Mouse (Mus musculus) forebrain, embryonic 14.5 days (tissue): Measurements from ENCODE around the gene Pcx. TPM values are rescaled to one million over a fixed set of nuclear protein-coding genes. Genes with fewer than 3 reads are reported as not detected.
A peak's percentile ranks its signal among the peaks of the same experiment; 100 is the strongest.

Experiments used
- ATAC-seq: fragments of 200-750 bp; cut with Nextera tagmentation; 2 replicates; pipeline ENCODE4 v1.8.0; 2017; ENCODE audit warnings: mild to moderate bottlenecking, moderate library complexity
- DNase-seq: peaks from one replicate; pipeline ENCODE4 v3.0.0-alpha.2; 2015; ENCODE audit warnings: low spot score
- H3K27ac ChIP-seq: fragments of 300-500 bp; sonication (generic); 2 replicates; pipeline ENCODE4 v1.5.1; 2014; ENCODE audit warnings: low read depth, mild to moderate bottlenecking, control low read depth, low read length, moderate library complexity
- H3K27me3 ChIP-seq: fragments of 300-500 bp; sonication (generic); replicated peaks from 2 replicates; pipeline ENCODE4 v1.6.1; 2014; ENCODE audit warnings: low read length, control low read depth, mixed read lengths; ENCODE audit not compliant: control insufficient read depth, insufficient read depth
- H3K36me3 ChIP-seq: fragments of 300-500 bp; sonication (generic); 2 replicates; pipeline ENCODE4 v1.6.1; 2014; ENCODE audit warnings: low read length, control low read depth; ENCODE audit not compliant: control insufficient read depth, insufficient read depth
- H3K4me1 ChIP-seq: fragments of 300-500 bp; sonication (generic); 2 replicates; pipeline ENCODE4 v1.6.1; 2014; ENCODE audit warnings: antibody characterized with exemption, low read length, control low read depth; ENCODE audit not compliant: control insufficient read depth, insufficient read depth
- H3K4me2 ChIP-seq: fragments of 300-500 bp; sonication (generic); 2 replicates; pipeline ENCODE4 v1.6.1; 2014; ENCODE audit warnings: mild to moderate bottlenecking, control low read depth, low read length
- H3K4me3 ChIP-seq: fragments of 300-500 bp; sonication (generic); 2 replicates; pipeline ENCODE4 v1.5.1; 2014; ENCODE audit warnings: low read depth, low read length, control low read depth
- H3K9ac ChIP-seq: fragments of 300-500 bp; sonication (generic); 2 replicates; pipeline ENCODE4 v1.6.1; 2014; ENCODE audit warnings: mild to moderate bottlenecking, low read length, control low read depth, moderate library complexity
- H3K9me3 ChIP-seq: fragments of 300-500 bp; sonication (generic); replicated peaks from 2 replicates; pipeline ENCODE4 v1.6.1; 2016; ENCODE audit warnings: low read length, control low read depth, mixed read lengths; ENCODE audit not compliant: control insufficient read depth
- whole genome bisulfite sequencing: fragments of 180-500 bp; shearing (Covaris S2); extraction: QIAGEN DNeasy Blood & Tissue Kit; methylation state at CpG from one replicate; pipeline ENCODE4 v1.1.7; 2014; 5-methylcytosine and 5-hydroxymethylcytosine counted together
- microRNA-seq: library from miRNA; unstranded; fragments of <30 nt; microRNA quantifications from one replicate; pipeline ENCODE4, GENCODE M21; 2016
- polyA plus RNA-seq: library from polyadenylated mRNA; unstranded; fragments of >200 nt; fragmentation: Nextera tagmentation; extraction: Ambion mirVana; gene quantifications from 2 replicates; pipeline ENCODE4 v1.2.1, GENCODE M21; 2014

Pcx gene
- polyA plus RNA-seq, 1 experiment from 2014 or later = 14.8 TPM

- ATAC-seq = no peak
- H3K4me1 ChIP-seq = no peaks in the 10 kb centered on the region
- no peak for DNase-seq
- H3K36me3 ChIP-seq = no peaks in the 10 kb centered on the region
- no peak overlapping the region for H3K27ac ChIP-seq
- no peaks in the 10 kb centered on the region for H3K9me3 ChIP-seq
- no peak overlapping the region for H3K4me3 ChIP-seq
- no peak overlapping the region for H3K4me2 ChIP-seq
- 68% methylated on average over 11 of the region's 11 CpGs for WGBS
- H3K27me3 ChIP-seq = no peaks in the 10 kb centered on the region
- H3K9ac ChIP-seq = no peak overlapping the region
Observed at GRCm38 (mm10) chr19:4646917-4647492, 136.7 kb downstream of the Pcx start.

- DNase-seq (no peak), ATAC-seq (no peak)
- 87% methylated on average over 5 of the region's 5 CpGs for WGBS
- Histone ChIP-seq H3K4me3 (no peak overlapping the region), H3K9me3 (no peaks in the 10 kb centered on the region), H3K36me3 (no peaks in the 10 kb centered on the region), H3K9ac (no peak overlapping the region), H3K27ac (no peak overlapping the region), H3K27me3 (no peaks in the 10 kb centered on the region), H3K4me1 (no peaks in the 10 kb centered on the region), H3K4me2 (no peak overlapping the region)
Observed at GRCm38 (mm10) chr19:4658156-4658555, 147.9 kb downstream of the Pcx start.

GRCm38 (mm10) chr19:4666815-4667214 lies 156.5 kb downstream of the Pcx start:
- H3K9ac ChIP-seq = no peak overlapping the region
- H3K9me3 ChIP-seq = no peaks in the 10 kb centered on the region
- H3K36me3 ChIP-seq = no peaks in the 10 kb centered on the region
- ATAC-seq = no peak
- no peaks in the 10 kb centered on the region for H3K4me1 ChIP-seq
- no peak overlapping the region for H3K27ac ChIP-seq
- no peaks in the 10 kb centered on the region for H3K27me3 ChIP-seq
- H3K4me2 ChIP-seq = no peak overlapping the region
- H3K4me3 ChIP-seq = no peak overlapping the region
- peak; percentile 11 for DNase-seq

- H3K36me3 ChIP-seq = no peaks in the 10 kb centered on the region
- H3K4me2 ChIP-seq = no peak overlapping the region
- no peaks in the 10 kb centered on the region for H3K27me3 ChIP-seq
- DNase-seq (no peak), ATAC-seq (no peak)
- 89% methylated on average over 4 of the region's 4 CpGs for WGBS
- no peak overlapping the region for H3K9ac ChIP-seq
- H3K9me3 ChIP-seq = no peaks in the 10 kb centered on the region
- H3K4me1 ChIP-seq = no peaks in the 10 kb centered on the region
- no peak overlapping the region for H3K4me3 ChIP-seq
- no peak overlapping the region for H3K27ac ChIP-seq
Observed at GRCm38 (mm10) chr19:4670776-4671175, 160.5 kb downstream of the Pcx start.

Small RNAs within 50 kb of the gene (microRNA-seq; reads per million reads assigned to microRNA genes)
- gene Mir6986 = 0.79 reads per million

Other genes starting within 250 kb of the Pcx start
- gene Ssh3, start 241.3 kb upstream of the Pcx start, polyA plus RNA-seq = 4.0 and 4.3 TPM in 2 replicates
- gene Ankrd13d, start 227.3 kb upstream of the Pcx start, polyA plus RNA-seq = 16.3 and 23.9 TPM in 2 replicates
- 17.1 and 21.0 TPM in 2 replicates for gene Grk2, start 204.2 kb upstream of the Pcx start, polyA plus RNA-seq
- 29.2 and 36.3 TPM in 2 replicates for gene Kdm2a, start 112.2 kb upstream of the Pcx start, polyA plus RNA-seq
- 6.3 and 8.3 TPM in 2 replicates for gene Rhod, start 71.0 kb upstream of the Pcx start, polyA plus RNA-seq
- 1.9 TPM in 2 replicates for gene Syt12, start 33.0 kb upstream of the Pcx start, polyA plus RNA-seq
- not detected in 2 replicates for gene 2010003K11Rik, start 11.9 kb upstream of the Pcx start, polyA plus RNA-seq
- 12.2 and 12.6 TPM in 2 replicates for gene Lrfn4, start 105.2 kb downstream of the Pcx start, polyA plus RNA-seq
- 57.1 and 57.5 TPM in 2 replicates for gene Rce1, start 115.2 kb downstream of the Pcx start, polyA plus RNA-seq
- gene Gm960, start 188.2 kb downstream of the Pcx start, polyA plus RNA-seq = 4.1 and 5.0 TPM in 2 replicates
- gene Sptbn2, start 200.7 kb downstream of the Pcx start, polyA plus RNA-seq = 25.0 and 31.9 TPM in 2 replicates
- 185 and 194 TPM in 2 replicates for gene Rbm4b, start 246.0 kb downstream of the Pcx start, polyA plus RNA-seq